Mouse (Mus musculus): ENCODE results near the gene Cdk18. TPM values are rescaled to one million over a fixed set of nuclear protein-coding genes. Genes with fewer than 3 reads are reported as not detected.

The Cdk18 gene
- polyA plus RNA-seq, 1 experiment from 2014 or later, result 6.3 TPM

GRCm38 (mm10) chr1:132136847-132137246, 2.6 kb downstream of the Cdk18 start:
- no peak overlapping the region for H3K4me3 ChIP-seq (ENCODE audit: low read length)
- no peak overlapping the region for H3K9ac ChIP-seq (ENCODE audit: low read depth, low read length)
- H3K27ac ChIP-seq (ENCODE audit: low read depth, low read length), result no peak overlapping the region
- WGBS, result 94% methylated on average over 3 of the region's 3 CpGs
- no peaks in the 10 kb centered on the region for H3K36me3 ChIP-seq (ENCODE audit: control insufficient read depth, insufficient read depth, low read length)
- H3K4me1 ChIP-seq (ENCODE audit: control insufficient read depth, insufficient read depth, low read length), result peaks cover 12% of the 10 kb centered on the region; the same call in 1 of the 2 replicates
- 0 out of 2 replicates have a peak, but pooled peaks cover 3% of the 10 kb centered on the region for H3K27me3 ChIP-seq (ENCODE audit: control insufficient read depth, insufficient read depth, low read length)
- H3K9me3 ChIP-seq (ENCODE audit: control insufficient read depth, low read length), result no peaks in the 10 kb centered on the region
- H3K4me2 ChIP-seq (replicated peaks; ENCODE audit: low read depth, low read length), result no peak overlapping the region
- no peak for ATAC-seq (ENCODE audit: low FRiP score, low TSS enrichment)

GRCm38 (mm10) chr1:132135631-132136030, 3.9 kb downstream of the Cdk18 start:
- H3K4me2 ChIP-seq (replicated peaks; ENCODE audit: low read depth, low read length), result no peak overlapping the region
- 0 out of 2 replicates have a peak, but pooled peaks cover 3% of the 10 kb centered on the region for H3K27me3 ChIP-seq (ENCODE audit: control insufficient read depth, insufficient read depth, low read length)
- no peak for ATAC-seq (ENCODE audit: low FRiP score, low TSS enrichment)
- WGBS, result 75% methylated on average over 7 of the region's 7 CpGs
- H3K36me3 ChIP-seq (ENCODE audit: control insufficient read depth, insufficient read depth, low read length), result no peaks in the 10 kb centered on the region
- H3K9me3 ChIP-seq (ENCODE audit: control insufficient read depth, low read length), result no peaks in the 10 kb centered on the region
- no peak overlapping the region for H3K27ac ChIP-seq (ENCODE audit: low read depth, low read length)
- no peak overlapping the region for H3K9ac ChIP-seq (ENCODE audit: low read depth, low read length)
- no peak overlapping the region for H3K4me3 ChIP-seq (ENCODE audit: low read length)
- peaks cover 12% of the 10 kb centered on the region; the same call in 1 of the 2 replicates for H3K4me1 ChIP-seq (ENCODE audit: control insufficient read depth, insufficient read depth, low read length)

GRCm38 (mm10) chr1:132128311-132128710, 11.2 kb downstream of the Cdk18 start:
- Histone ChIP-seq H3K4me3 (ENCODE audit: low read length) (no peak overlapping the region), H3K4me1 (ENCODE audit: control insufficient read depth, insufficient read depth, low read length) (peaks cover 31% of the 10 kb centered on the region), H3K9me3 (ENCODE audit: control insufficient read depth, low read length) (no peaks in the 10 kb centered on the region), H3K9ac (ENCODE audit: low read depth, low read length) (no peak overlapping the region), H3K27me3 (ENCODE audit: control insufficient read depth, insufficient read depth, low read length) (no peaks in the 10 kb centered on the region), H3K4me2 (replicated peaks; ENCODE audit: low read depth, low read length) (no peak overlapping the region), H3K27ac (ENCODE audit: low read depth, low read length) (peak overlapping the region; percentile 38; the same call in 1 of the 2 replicates), H3K36me3 (ENCODE audit: control insufficient read depth, insufficient read depth, low read length) (no peaks in the 10 kb centered on the region)
- ATAC-seq (ENCODE audit: low FRiP score, low TSS enrichment), result no peak
- WGBS, result 45% methylated on average over 7 of the region's 7 CpGs

- Histone ChIP-seq H3K4me2 (replicated peaks; ENCODE audit: low read depth, low read length) (no peak overlapping the region), H3K36me3 (ENCODE audit: control insufficient read depth, insufficient read depth, low read length) (no peaks in the 10 kb centered on the region), H3K4me1 (ENCODE audit: control insufficient read depth, insufficient read depth, low read length) (peaks cover 25% of the 10 kb centered on the region), H3K27me3 (ENCODE audit: control insufficient read depth, insufficient read depth, low read length) (no peaks in the 10 kb centered on the region), H3K4me3 (ENCODE audit: low read length) (no peak overlapping the region), H3K27ac (ENCODE audit: low read depth, low read length) (peak overlapping the region; percentile 78), H3K9ac (ENCODE audit: low read depth, low read length) (0 out of 2 replicates have a peak overlapping the region, but pooled peaks have one; percentile 23), H3K9me3 (ENCODE audit: control insufficient read depth, low read length) (no peaks in the 10 kb centered on the region)
- ATAC-seq (ENCODE audit: low FRiP score, low TSS enrichment), result no peak
- 60% methylated on average over 6 of the region's 6 CpGs for WGBS
These were observed 13.6 kb downstream of the Cdk18 start for GRCm38 (mm10) chr1:132125803-132126405.

GRCm38 (mm10) chr1:132125249-132125648, 14.2 kb downstream of the Cdk18 start:
- Histone ChIP-seq H3K4me2 (replicated peaks; ENCODE audit: low read depth, low read length) (no peak overlapping the region), H3K36me3 (ENCODE audit: control insufficient read depth, insufficient read depth, low read length) (no peaks in the 10 kb centered on the region), H3K9me3 (ENCODE audit: control insufficient read depth, low read length) (no peaks in the 10 kb centered on the region), H3K4me1 (ENCODE audit: control insufficient read depth, insufficient read depth, low read length) (peaks cover 25% of the 10 kb centered on the region), H3K27me3 (ENCODE audit: control insufficient read depth, insufficient read depth, low read length) (no peaks in the 10 kb centered on the region), H3K4me3 (ENCODE audit: low read length) (no peak overlapping the region), H3K9ac (ENCODE audit: low read depth, low read length) (no peak overlapping the region), H3K27ac (ENCODE audit: low read depth, low read length) (peak overlapping the region; percentile 78)
- 23% methylated on average over 4 of the region's 4 CpGs for WGBS
- ATAC-seq (ENCODE audit: low FRiP score, low TSS enrichment), result peak; percentile 69; the same call in 1 of the 2 replicates

GRCm38 (mm10) chr1:132123420-132124014, 16.0 kb downstream of the Cdk18 start:
- Histone ChIP-seq H3K36me3 (ENCODE audit: control insufficient read depth, insufficient read depth, low read length) (no peaks in the 10 kb centered on the region), H3K9ac (ENCODE audit: low read depth, low read length) (no peak overlapping the region), H3K4me1 (ENCODE audit: control insufficient read depth, insufficient read depth, low read length) (peaks cover 24% of the 10 kb centered on the region), H3K4me2 (replicated peaks; ENCODE audit: low read depth, low read length) (no peak overlapping the region), H3K27ac (ENCODE audit: low read depth, low read length) (no peak overlapping the region), H3K9me3 (ENCODE audit: control insufficient read depth, low read length) (no peaks in the 10 kb centered on the region), H3K4me3 (ENCODE audit: low read length) (no peak overlapping the region), H3K27me3 (ENCODE audit: control insufficient read depth, insufficient read depth, low read length) (no peaks in the 10 kb centered on the region)
- 70% methylated on average over 9 of the region's 9 CpGs for WGBS
- ATAC-seq (ENCODE audit: low FRiP score, low TSS enrichment), result no peak

- H3K4me2 ChIP-seq (replicated peaks; ENCODE audit: low read depth, low read length), result no peak overlapping the region
- H3K27ac ChIP-seq (ENCODE audit: low read depth, low read length), result no peak overlapping the region
- H3K9me3 ChIP-seq (ENCODE audit: control insufficient read depth, low read length), result no peaks in the 10 kb centered on the region
- no peaks in the 10 kb centered on the region for H3K36me3 ChIP-seq (ENCODE audit: control insufficient read depth, insufficient read depth, low read length)
- WGBS, result 81% methylated on average over 6 of the region's 6 CpGs
- no peak overlapping the region for H3K4me3 ChIP-seq (ENCODE audit: low read length)
- no peaks in the 10 kb centered on the region for H3K27me3 ChIP-seq (ENCODE audit: control insufficient read depth, insufficient read depth, low read length)
- ATAC-seq (ENCODE audit: low FRiP score, low TSS enrichment), result no peak
- H3K4me1 ChIP-seq (ENCODE audit: control insufficient read depth, insufficient read depth, low read length), result peaks cover 18% of the 10 kb centered on the region
- H3K9ac ChIP-seq (ENCODE audit: low read depth, low read length), result no peak overlapping the region
These were observed 17.6 kb downstream of the Cdk18 start for GRCm38 (mm10) chr1:132121895-132122294.

- Histone ChIP-seq H3K9me3 (ENCODE audit: control insufficient read depth, low read length) (no peaks in the 10 kb centered on the region), H3K4me1 (ENCODE audit: control insufficient read depth, insufficient read depth, low read length) (peaks cover 16% of the 10 kb centered on the region), H3K4me3 (ENCODE audit: low read length) (no peak overlapping the region), H3K4me2 (replicated peaks; ENCODE audit: low read depth, low read length) (no peak overlapping the region), H3K9ac (ENCODE audit: low read depth, low read length) (no peak overlapping the region), H3K36me3 (ENCODE audit: control insufficient read depth, insufficient read depth, low read length) (no peaks in the 10 kb centered on the region), H3K27me3 (ENCODE audit: control insufficient read depth, insufficient read depth, low read length) (no peaks in the 10 kb centered on the region), H3K27ac (ENCODE audit: low read depth, low read length) (no peak overlapping the region)
- peak; percentile 37 for ATAC-seq (ENCODE audit: low FRiP score, low TSS enrichment)
- 27% methylated on average over 6 of the region's 6 CpGs for WGBS
These were observed 18.2 kb downstream of the Cdk18 start for GRCm38 (mm10) chr1:132121236-132121635.

GRCm38 (mm10) chr1:132116606-132117005, 22.9 kb downstream of the Cdk18 start:
- H3K36me3 ChIP-seq (ENCODE audit: control insufficient read depth, insufficient read depth, low read length), result no peaks in the 10 kb centered on the region
- no peak overlapping the region for H3K27ac ChIP-seq (ENCODE audit: low read depth, low read length)
- no peaks in the 10 kb centered on the region for H3K9me3 ChIP-seq (ENCODE audit: control insufficient read depth, low read length)
- H3K4me2 ChIP-seq (replicated peaks; ENCODE audit: low read depth, low read length), result no peak overlapping the region
- WGBS, result 41% methylated on average over 18 of the region's 18 CpGs
- no peaks in the 10 kb centered on the region for H3K4me1 ChIP-seq (ENCODE audit: control insufficient read depth, insufficient read depth, low read length)
- H3K4me3 ChIP-seq (ENCODE audit: low read length), result no peak overlapping the region
- no peaks in the 10 kb centered on the region for H3K27me3 ChIP-seq (ENCODE audit: control insufficient read depth, insufficient read depth, low read length)
- no peak for ATAC-seq (ENCODE audit: low FRiP score, low TSS enrichment)
- no peak overlapping the region for H3K9ac ChIP-seq (ENCODE audit: low read depth, low read length)

All from kidney, embryonic 14.5 days (tissue).